Mouse (Mus musculus) intestine, embryonic 15.5 days (tissue): ENCODE results near the gene Apobec3. TPM values are rescaled to one million over a fixed set of nuclear protein-coding genes. Genes with fewer than 3 reads are reported as not detected.

Experiments used
- ATAC-seq: fragments of 200-750 bp; cut with Nextera tagmentation; 2 replicates; pipeline ENCODE4 v1.8.0; 2017; ENCODE audit warnings: moderate TSS enrichment, moderate library complexity
- H3K27ac ChIP-seq: fragments of 300-500 bp; sonication (generic); 2 replicates; pipeline ENCODE4 v1.5.1; 2015; ENCODE audit warnings: mild to moderate bottlenecking, inconsistent platforms
- H3K27me3 ChIP-seq: fragments of 300-500 bp; sonication (generic); replicated peaks from 2 replicates; pipeline ENCODE4 v1.6.1; 2015; ENCODE audit warnings: inconsistent platforms
- H3K36me3 ChIP-seq: fragments of 300-500 bp; sonication (generic); 2 replicates; pipeline ENCODE4 v1.6.1; 2015; ENCODE audit warnings: inconsistent platforms
- H3K4me1 ChIP-seq: fragments of 300-500 bp; sonication (generic); replicated peaks from 2 replicates; pipeline ENCODE4 v1.6.1; 2015; ENCODE audit warnings: inconsistent platforms
- H3K4me2 ChIP-seq: fragments of 300-500 bp; sonication (generic); replicated peaks from 2 replicates; pipeline ENCODE4 v1.6.1; 2015; ENCODE audit warnings: mild to moderate bottlenecking, inconsistent platforms
- H3K4me3 ChIP-seq: fragments of 300-500 bp; sonication (generic); replicated peaks from 2 replicates; pipeline ENCODE4 v1.5.1; 2015; ENCODE audit warnings: inconsistent platforms
- H3K9ac ChIP-seq: fragments of 300-500 bp; sonication (generic); 2 replicates; pipeline ENCODE4 v1.6.1; 2015; ENCODE audit warnings: inconsistent platforms
- H3K9me3 ChIP-seq: fragments of 300-500 bp; sonication (generic); 2 replicates; pipeline ENCODE4 v1.6.1; 2016; ENCODE audit warnings: inconsistent platforms
- WGBS: fragments of 180-500 bp; shearing (Covaris S2); methylation state at CpG from one replicate; pipeline ENCODE4 v1.1.7; 2015; 5-methylcytosine and 5-hydroxymethylcytosine counted together
- polyA plus RNA-seq: library from polyadenylated mRNA; unstranded; fragments of >200 nt; fragmentation: Nextera tagmentation; extraction: Ambion mirVana; gene quantifications from 2 replicates; pipeline ENCODE4 v1.2.1, GENCODE M21; 2015

The Apobec3 gene
- polyA plus RNA-seq, 1 experiment from 2014 or later, result 13.1 TPM

GRCm38 (mm10) chr15:79914357-79914756 lies 22.9 kb downstream of the Apobec3 start:
- no peak for ATAC-seq
- no peaks in the 10 kb centered on the region for H3K9me3 ChIP-seq
- H3K27ac ChIP-seq, result no peak overlapping the region
- no peak overlapping the region for H3K9ac ChIP-seq
- no peaks in the 10 kb centered on the region for H3K27me3 ChIP-seq
- WGBS, result 75% methylated on average over 3 of the region's 3 CpGs
- no peaks in the 10 kb centered on the region for H3K4me1 ChIP-seq
- H3K36me3 ChIP-seq, result no peaks in the 10 kb centered on the region
- H3K4me2 ChIP-seq, result no peak overlapping the region
- H3K4me3 ChIP-seq, result no peak overlapping the region

- Histone ChIP-seq H3K27me3 (no peaks in the 10 kb centered on the region), H3K9ac (no peak overlapping the region), H3K9me3 (no peaks in the 10 kb centered on the region), H3K4me2 (no peak overlapping the region), H3K27ac (no peak overlapping the region), H3K36me3 (no peaks in the 10 kb centered on the region), H3K4me3 (no peak overlapping the region), H3K4me1 (no peaks in the 10 kb centered on the region)
- 73% methylated on average over 5 of the region's 5 CpGs for WGBS
- ATAC-seq, result no peak
These were observed 24.7 kb downstream of the Apobec3 start for GRCm38 (mm10) chr15:79916150-79916549.

GRCm38 (mm10) chr15:79917111-79917720 lies 25.8 kb downstream of the Apobec3 start:
- H3K4me3 ChIP-seq, result no peak overlapping the region
- H3K27me3 ChIP-seq, result no peaks in the 10 kb centered on the region
- H3K4me2 ChIP-seq, result no peak overlapping the region
- no peak for ATAC-seq
- no peaks in the 10 kb centered on the region for H3K36me3 ChIP-seq
- no peaks in the 10 kb centered on the region for H3K9me3 ChIP-seq
- H3K9ac ChIP-seq, result no peak overlapping the region
- no peaks in the 10 kb centered on the region for H3K4me1 ChIP-seq
- WGBS, result 94% methylated on average over 14 of the region's 14 CpGs
- no peak overlapping the region for H3K27ac ChIP-seq

GRCm38 (mm10) chr15:79918485-79918884 lies 27.0 kb downstream of the Apobec3 start:
- no peaks in the 10 kb centered on the region for H3K36me3 ChIP-seq
- H3K4me2 ChIP-seq, result no peak overlapping the region
- no peak overlapping the region for H3K9ac ChIP-seq
- no peaks in the 10 kb centered on the region for H3K4me1 ChIP-seq
- H3K4me3 ChIP-seq, result no peak overlapping the region
- H3K9me3 ChIP-seq, result no peaks in the 10 kb centered on the region
- H3K27ac ChIP-seq, result no peak overlapping the region
- 85% methylated on average over 16 of the region's 16 CpGs for WGBS
- no peak for ATAC-seq
- no peaks in the 10 kb centered on the region for H3K27me3 ChIP-seq

GRCm38 (mm10) chr15:79919787-79920186 lies 28.3 kb downstream of the Apobec3 start:
- no peak overlapping the region for H3K27ac ChIP-seq
- WGBS, result 51% methylated on average over 2 of the region's 2 CpGs
- no peaks in the 10 kb centered on the region for H3K9me3 ChIP-seq
- H3K27me3 ChIP-seq, result no peaks in the 10 kb centered on the region
- H3K4me1 ChIP-seq, result no peaks in the 10 kb centered on the region
- H3K4me3 ChIP-seq, result no peak overlapping the region
- ATAC-seq, result no peak
- no peaks in the 10 kb centered on the region for H3K36me3 ChIP-seq
- no peak overlapping the region for H3K9ac ChIP-seq
- H3K4me2 ChIP-seq, result no peak overlapping the region

GRCm38 (mm10) chr15:79926856-79927416 lies 35.5 kb downstream of the Apobec3 start:
- H3K27ac ChIP-seq, result peak overlapping the region; percentile 48; the same call in 1 of the 2 replicates
- no peaks in the 10 kb centered on the region for H3K9me3 ChIP-seq
- 0 out of 2 replicates have a peak, but pooled peaks cover 2% of the 10 kb centered on the region for H3K27me3 ChIP-seq
- WGBS, result 71% methylated on average over 11 of the region's 11 CpGs
- H3K36me3 ChIP-seq, result no peaks in the 10 kb centered on the region
- peak overlapping the region; percentile 88 for H3K4me2 ChIP-seq
- peak overlapping the region; percentile 62; the same call in 1 of the 2 replicates for H3K9ac ChIP-seq
- peaks cover 11% of the 10 kb centered on the region for H3K4me1 ChIP-seq
- H3K4me3 ChIP-seq, result no peak overlapping the region
- no peak for ATAC-seq

GRCm38 (mm10) chr15:79927637-79928122 lies 36.2 kb downstream of the Apobec3 start:
- Histone ChIP-seq H3K9me3 (no peaks in the 10 kb centered on the region), H3K9ac (peak overlapping the region; percentile 62), H3K36me3 (no peaks in the 10 kb centered on the region), H3K4me2 (peak overlapping the region; percentile 88), H3K4me1 (peaks cover 12% of the 10 kb centered on the region), H3K27me3 (peaks cover 7% of the 10 kb centered on the region), H3K4me3 (peak overlapping the region; percentile 59), H3K27ac (peak overlapping the region; percentile 48)
- 0% methylated on average over 29 of the region's 29 CpGs for WGBS
- ATAC-seq, result peak; percentile 80

GRCm38 (mm10) chr15:79928316-79928715 lies 36.9 kb downstream of the Apobec3 start:
- H3K9ac ChIP-seq, result peak overlapping the region; percentile 62; the same call in 1 of the 2 replicates
- 91% methylated on average over 3 of the region's 3 CpGs for WGBS
- H3K4me2 ChIP-seq, result peak overlapping the region; percentile 88
- H3K4me1 ChIP-seq, result peaks cover 18% of the 10 kb centered on the region
- no peak for ATAC-seq
- H3K27ac ChIP-seq, result no peak overlapping the region
- H3K9me3 ChIP-seq, result no peaks in the 10 kb centered on the region
- H3K27me3 ChIP-seq, result peaks cover 13% of the 10 kb centered on the region
- no peaks in the 10 kb centered on the region for H3K36me3 ChIP-seq
- H3K4me3 ChIP-seq, result peak overlapping the region; percentile 59

GRCm38 (mm10) chr15:79928736-79929135 lies 37.3 kb downstream of the Apobec3 start:
- Histone ChIP-seq H3K4me1 (peaks cover 22% of the 10 kb centered on the region), H3K27me3 (peaks cover 17% of the 10 kb centered on the region), H3K27ac (no peak overlapping the region), H3K4me2 (0 out of 2 replicates have a peak overlapping the region, but pooled peaks have one; percentile 88), H3K9ac (no peak overlapping the region), H3K9me3 (no peaks in the 10 kb centered on the region), H3K4me3 (no peak overlapping the region), H3K36me3 (no peaks in the 10 kb centered on the region)
- WGBS, result 78% methylated on average over 2 of the region's 2 CpGs
- ATAC-seq, result no peak

GRCm38 (mm10) chr15:79929734-79930133 lies 38.3 kb downstream of the Apobec3 start:
- H3K9ac ChIP-seq, result no peak overlapping the region
- ATAC-seq, result no peak
- no peak overlapping the region for H3K4me2 ChIP-seq
- no peak overlapping the region for H3K27ac ChIP-seq
- no peaks in the 10 kb centered on the region for H3K9me3 ChIP-seq
- no peaks in the 10 kb centered on the region for H3K36me3 ChIP-seq
- 86% methylated on average over 3 of the region's 3 CpGs for WGBS
- H3K27me3 ChIP-seq, result peaks cover 18% of the 10 kb centered on the region
- H3K4me1 ChIP-seq, result peaks cover 24% of the 10 kb centered on the region
- H3K4me3 ChIP-seq, result no peak overlapping the region

- Histone ChIP-seq H3K36me3 (no peaks in the 10 kb centered on the region), H3K4me1 (peaks cover 24% of the 10 kb centered on the region), H3K9me3 (no peaks in the 10 kb centered on the region), H3K4me3 (peak overlapping the region; percentile 61), H3K27ac (no peak overlapping the region), H3K4me2 (peak overlapping the region; percentile 85), H3K27me3 (peaks cover 18% of the 10 kb centered on the region), H3K9ac (no peak overlapping the region)
- ATAC-seq, result peak; percentile 40
- 17% methylated on average over 13 of the region's 13 CpGs for WGBS
These were observed 40.2 kb downstream of the Apobec3 start for GRCm38 (mm10) chr15:79931496-79932141.

GRCm38 (mm10) chr15:79932323-79932987 lies 41.0 kb downstream of the Apobec3 start:
- Histone ChIP-seq H3K27me3 (peaks cover 18% of the 10 kb centered on the region), H3K4me1 (peaks cover 21% of the 10 kb centered on the region), H3K9me3 (no peaks in the 10 kb centered on the region), H3K4me2 (peak overlapping the region; percentile 85), H3K4me3 (peak overlapping the region; percentile 61), H3K36me3 (no peaks in the 10 kb centered on the region), H3K27ac (no peak overlapping the region), H3K9ac (peak overlapping the region; percentile 57)
- under 1% methylated on average over 62 of the region's 62 CpGs for WGBS
- ATAC-seq, result peak; percentile 82
